Mouse (Mus musculus) neural tube, embryonic 14.5 days (tissue): Measurements from ENCODE around the gene Nme7. TPM values are rescaled to one million over a fixed set of nuclear protein-coding genes. Genes with fewer than 3 reads are reported as not detected.

Experiments used
- polyA plus RNA-seq: library from polyadenylated mRNA; unstranded; fragments of >200 nt; fragmentation: Nextera tagmentation; extraction: Ambion mirVana; gene quantifications from 2 replicates; pipeline ENCODE4 v1.2.1, GENCODE M21; 2014

Gene Nme7
- polyA plus RNA-seq, 1 experiment from 2014 or later = 25.6 TPM

Other genes with a start within 250 kb of the Nme7 start
- 0.14 and 0.16 TPM in 2 replicates for gene Sell, start 242.1 kb upstream of the Nme7 start, polyA plus RNA-seq
- gene Selp, start 188.9 kb upstream of the Nme7 start, polyA plus RNA-seq = not detected in 2 replicates
- 0.15 and 0.32 TPM in 2 replicates for gene F5, start 152.3 kb upstream of the Nme7 start, polyA plus RNA-seq
- 7.3 and 8.7 TPM in 2 replicates for gene Slc19a2, start 55.1 kb upstream of the Nme7 start, polyA plus RNA-seq
- gene Ccdc181, start 28.5 kb upstream of the Nme7 start, polyA plus RNA-seq = 23.9 and 24.7 TPM in 2 replicates
- gene Blzf1, start 3.4 kb downstream of the Nme7 start, polyA plus RNA-seq = 32.1 and 32.6 TPM in 2 replicates
- gene Atp1b1, start 154.2 kb downstream of the Nme7 start, polyA plus RNA-seq = 266 and 271 TPM in 2 replicates